Mouse (Mus musculus): ENCODE measurements around the gene Ttll13.
A peak's percentile ranks its signal among the peaks of the same experiment; 100 is the strongest.

Gene Ttll13

DNA sequence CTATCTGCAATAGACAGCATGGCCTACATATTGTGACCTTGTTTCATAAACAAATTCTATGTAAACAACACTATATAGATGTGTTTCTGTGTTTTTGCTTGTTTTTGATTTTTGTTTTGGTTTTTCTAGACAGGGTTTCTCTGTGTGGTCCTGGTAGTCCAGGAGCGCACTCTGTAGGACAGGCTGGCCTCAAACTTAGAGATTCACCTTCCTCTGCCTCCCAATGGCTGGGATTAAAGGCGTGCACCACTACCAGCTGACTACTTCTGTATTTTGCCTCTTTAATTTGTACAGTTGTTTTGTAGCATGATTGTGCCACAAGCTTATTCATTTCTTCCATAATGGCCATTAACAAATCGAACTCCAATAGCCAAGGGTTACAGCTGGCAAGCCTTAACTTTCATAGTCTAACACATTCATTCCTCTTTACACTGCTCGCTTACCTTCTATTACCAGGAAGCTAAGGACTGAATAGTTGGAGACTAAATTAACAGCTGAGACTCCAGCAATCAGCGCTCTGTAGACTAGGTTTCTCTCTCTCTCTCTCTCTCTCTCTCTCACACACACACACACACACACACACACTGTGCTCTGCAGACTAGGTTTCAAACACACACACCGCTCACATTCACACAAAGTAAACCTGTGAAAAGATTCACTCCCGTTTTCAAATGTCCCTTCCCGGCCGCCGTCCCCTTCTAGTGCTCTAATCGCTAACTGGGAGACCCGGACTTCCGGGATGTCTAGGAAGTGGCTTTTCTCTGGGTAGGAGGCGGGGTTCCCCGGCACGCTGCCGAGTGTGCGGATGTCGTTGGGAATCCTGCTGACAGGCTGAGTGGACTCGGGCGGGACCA lies 22.9 kb downstream of the Ttll13 start, which contains the start of gene Vps33b:
Gene Vps33b, plus strand, starts transcription at position 753 of the 854 bp plus-strand sequence.
- peak; percentile 98 for DNase-seq

DNA sequence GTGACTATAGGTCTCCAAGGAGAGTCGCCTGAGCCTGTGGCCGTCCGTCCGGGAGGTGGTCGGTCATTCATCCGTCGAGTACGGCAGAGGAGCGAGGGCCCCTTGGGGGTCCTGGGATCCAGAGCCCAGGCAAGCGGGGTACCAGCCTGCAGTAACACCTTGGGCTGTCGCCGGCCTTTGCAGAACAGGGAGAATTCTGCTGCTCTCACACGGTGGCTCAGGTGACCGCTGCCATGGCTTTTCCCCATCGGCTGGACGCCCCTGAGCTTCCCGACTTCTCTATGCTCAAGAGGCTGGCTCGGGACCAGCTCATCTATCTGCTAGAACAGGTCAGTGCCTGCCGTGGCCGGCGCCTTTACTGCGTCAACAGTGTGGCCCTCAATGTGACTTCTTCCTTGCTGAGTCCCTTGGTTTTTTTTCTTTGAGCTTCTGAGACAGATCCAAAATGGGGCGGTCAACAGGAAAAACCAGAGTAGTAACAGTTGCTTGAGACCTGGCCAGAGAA lies 23.6 kb downstream of the Ttll13 start:
- DNase-seq, result no peak

DNA sequence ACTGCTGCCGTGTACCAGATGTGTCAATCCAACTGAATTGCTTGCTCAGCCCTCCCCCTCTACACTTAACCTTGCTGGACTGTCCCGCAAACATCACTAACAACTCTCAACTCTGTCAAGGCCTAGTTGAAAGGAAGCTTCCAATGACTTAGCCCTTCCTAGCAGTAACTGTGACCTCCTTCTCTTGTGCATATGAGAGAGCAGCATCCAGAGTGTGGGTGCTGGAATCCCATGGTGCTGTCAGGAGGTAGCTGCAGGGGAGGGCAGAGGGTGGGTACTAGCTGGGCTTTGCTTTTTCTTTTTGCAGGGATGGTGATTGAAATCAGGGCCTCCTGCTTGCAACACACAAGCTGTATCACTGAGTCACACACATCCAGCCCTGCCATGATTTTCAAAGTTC lies 27.3 kb downstream of the Ttll13 start:
- DNase-seq, result no peak

DNA sequence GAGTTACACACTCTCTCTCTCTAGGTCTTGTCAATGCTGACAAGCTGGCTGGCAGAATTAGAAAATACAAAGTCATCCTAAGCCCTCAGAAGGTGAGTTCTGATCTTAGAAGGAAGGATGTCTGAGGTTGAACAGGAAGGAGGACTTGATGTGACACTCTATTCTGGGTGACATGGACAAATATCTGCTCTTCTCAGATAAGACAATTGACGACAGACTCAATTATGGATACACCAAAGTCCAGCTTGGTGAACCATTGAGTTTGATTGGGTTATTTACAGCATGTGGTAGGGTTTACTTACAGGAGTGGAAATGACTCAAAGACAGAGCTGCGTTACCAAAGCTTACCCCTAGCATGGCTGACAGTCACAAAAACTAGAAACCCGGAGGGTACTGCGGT lies 30.2 kb downstream of the Ttll13 start:
- DNase-seq, result no peak

DNA sequence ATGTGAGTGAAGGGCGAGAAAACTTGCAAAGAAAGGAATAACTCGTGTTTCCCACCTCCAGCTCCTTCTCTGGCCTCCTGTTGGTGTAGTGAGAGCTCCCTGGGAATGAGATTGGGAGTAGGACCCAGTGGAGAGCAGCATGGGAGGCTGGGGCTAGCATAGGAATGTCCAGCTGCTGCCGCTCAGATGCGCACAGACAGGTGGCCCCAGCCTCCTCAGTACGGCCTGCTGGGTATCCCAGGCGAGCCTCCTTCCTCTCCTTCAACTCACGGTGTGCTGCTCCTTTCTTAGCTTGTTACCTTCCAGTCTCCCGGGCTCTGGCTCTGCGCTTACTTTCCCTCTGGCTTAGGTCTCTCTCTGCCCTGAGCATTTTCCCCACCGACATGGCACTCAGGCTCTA lies 33.9 kb downstream of the Ttll13 start:
- DNase-seq, result no peak

DNA sequence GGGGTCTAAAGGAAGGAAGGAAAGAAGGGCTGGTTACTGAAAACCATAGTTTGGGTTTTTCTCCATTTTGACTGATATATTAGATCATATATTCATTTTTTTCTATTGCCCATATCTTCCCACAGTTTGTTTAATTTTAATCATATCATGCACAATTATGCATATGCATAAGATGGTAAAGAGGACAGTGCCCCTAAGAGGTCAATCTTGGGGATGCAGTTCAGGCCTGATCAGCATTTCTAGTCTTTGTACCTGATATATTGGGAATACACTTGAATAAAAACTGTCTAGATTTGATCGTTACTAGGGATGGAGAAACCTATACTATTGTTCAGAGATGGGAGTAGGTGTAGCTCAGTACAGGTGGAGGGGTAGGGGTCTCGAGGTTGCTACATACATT lies 34.8 kb downstream of the Ttll13 start:
- no peak for DNase-seq

DNA sequence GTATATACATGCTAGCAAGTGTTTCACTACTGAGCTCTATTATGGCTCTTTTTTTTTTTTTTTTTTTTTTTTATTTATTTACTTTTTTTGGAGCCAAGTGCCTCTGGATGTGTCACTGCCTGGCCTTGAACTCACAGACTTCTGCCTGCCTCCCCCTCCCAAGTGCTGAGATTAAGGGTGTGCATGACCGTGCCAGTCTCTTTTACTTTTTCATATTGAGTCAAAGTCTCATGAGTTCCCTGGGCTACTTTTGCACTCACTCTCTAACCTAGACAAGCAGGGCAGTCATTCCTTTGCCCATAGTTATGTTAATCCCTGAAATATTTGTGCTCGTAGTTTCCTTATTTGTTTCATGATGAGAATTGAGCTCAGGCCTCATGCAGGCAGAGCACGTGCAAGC lies 35.5 kb downstream of the Ttll13 start:
- DNase-seq, result no peak

DNA sequence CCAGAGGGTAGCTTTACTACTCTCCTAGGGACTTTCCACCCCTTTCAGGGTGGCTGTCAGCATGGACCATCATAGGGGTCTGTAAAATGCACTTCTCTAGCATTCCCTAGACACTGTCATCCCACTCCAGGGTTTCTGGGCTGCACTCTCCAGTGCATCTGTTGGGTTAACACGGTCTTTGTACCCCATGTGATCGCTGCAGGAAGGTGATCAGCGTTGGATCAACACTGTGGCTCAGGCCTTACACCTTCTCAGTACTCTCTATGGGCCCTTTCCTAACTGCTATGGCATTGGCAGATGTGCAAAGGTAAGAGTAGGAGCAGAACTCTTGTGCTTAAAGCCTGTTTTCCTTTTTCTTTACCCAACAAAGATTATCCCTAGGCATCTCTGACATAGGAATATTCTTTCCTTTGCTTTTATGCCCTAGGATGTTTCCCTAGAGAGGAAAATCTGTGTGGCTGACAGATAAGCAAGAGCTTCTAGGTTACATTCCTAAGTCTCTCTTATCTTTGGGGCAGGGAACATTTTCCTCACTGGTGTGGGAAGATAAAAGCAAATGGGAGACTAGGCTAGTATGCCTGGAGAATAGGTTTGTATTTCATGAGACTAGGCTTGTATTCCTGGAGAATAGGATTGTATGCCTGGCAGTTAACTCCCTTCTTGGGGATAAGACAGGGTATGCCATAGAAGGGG lies 37.2 kb downstream of the Ttll13 start:
- DNase-seq, result no peak

DNA sequence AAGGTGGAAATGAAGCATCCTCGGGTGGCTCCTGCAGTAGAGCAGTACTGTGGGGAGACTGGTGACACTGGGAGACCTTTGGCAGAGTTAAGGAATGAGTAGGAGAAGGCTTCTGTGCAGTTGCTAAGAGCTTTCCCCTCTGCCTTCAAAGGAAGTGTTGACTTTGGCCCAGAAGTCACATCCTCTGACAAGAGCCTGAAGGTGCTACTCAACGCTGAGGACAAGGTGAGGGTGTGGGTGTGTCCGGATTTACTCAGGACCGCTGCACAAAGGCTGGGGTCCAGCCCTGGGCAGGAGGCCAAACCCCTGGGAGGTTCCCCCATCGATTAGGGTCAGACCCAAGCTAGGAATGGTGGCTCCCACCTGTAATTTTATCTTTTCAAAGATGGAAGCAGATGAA lies 38.2 kb downstream of the Ttll13 start:
- no peak for DNase-seq

DNA sequence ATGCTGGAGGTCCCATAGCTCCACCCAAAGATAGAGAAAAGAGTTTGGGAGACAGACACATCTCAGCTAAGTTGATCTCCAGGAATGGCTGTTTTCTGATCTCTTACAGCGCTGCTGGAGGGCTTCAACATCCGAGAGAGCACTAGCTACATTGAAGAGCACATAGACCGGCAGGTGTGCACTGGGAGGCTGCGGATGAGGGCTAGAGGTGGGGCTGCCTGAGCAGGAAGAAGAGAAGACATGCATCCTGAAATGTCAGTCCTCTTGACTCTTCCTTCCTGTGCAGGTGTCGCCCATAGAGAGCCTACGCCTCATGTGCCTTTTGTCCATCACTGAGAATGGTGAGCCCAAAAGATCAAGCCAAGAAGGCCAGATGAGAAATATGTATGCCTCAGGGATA lies 39.5 kb downstream of the Ttll13 start:
- DNase-seq, result no peak

DNA sequence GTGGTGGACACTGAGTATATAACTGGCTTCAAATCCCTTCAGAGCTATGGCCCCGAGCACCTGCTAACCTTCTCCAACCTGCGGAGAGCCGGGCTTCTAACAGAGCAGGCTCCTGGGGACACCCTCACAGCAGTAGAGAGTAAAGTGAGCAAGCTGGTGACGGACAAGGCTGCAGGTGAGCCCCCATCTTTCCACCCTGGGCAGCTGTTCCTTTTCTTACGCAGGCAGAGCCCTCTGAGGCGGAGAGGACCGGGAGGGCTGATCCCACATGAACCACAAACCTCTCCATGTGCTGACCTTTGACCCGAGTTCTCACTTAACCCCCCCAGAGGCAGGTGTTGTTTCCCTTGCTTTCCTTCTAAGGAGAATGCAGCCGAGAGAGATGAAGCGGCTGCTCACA lies 41.6 kb downstream of the Ttll13 start:
- no peak for DNase-seq

DNA sequence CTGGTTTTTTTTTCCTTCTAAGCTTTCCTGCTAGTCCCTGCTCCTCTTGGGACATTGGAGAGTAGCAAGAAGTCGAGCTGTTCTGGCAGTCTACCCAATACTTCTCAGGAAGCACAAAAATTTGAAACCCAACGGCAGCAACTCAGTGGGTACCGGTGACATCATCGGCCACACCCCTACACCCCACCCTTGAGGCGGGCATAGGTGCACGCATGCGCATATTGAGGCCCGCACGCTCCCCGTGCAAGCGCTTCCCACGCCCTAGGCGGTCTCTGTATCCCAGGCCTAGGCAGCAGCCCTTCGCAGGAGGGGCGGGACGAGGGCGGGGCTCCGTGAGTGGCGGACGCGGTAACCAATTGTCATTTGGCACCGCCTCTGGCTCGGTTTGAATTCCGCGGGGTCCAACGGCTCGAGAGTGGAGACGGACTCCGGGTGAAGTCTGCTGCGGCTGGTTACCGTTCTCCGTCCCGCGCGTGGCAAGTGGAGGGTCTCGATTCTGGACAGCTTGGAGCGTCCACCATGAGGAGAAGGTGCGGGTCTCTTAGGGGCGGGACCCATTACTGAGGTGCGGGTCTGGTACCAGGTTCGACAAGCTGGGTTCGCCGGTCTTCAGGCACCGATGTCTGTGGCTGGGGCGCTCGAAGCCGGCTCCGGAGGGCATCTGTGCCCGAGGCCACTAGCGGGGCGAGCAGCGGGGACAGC lies 48.0 kb downstream of the Ttll13 start, which contains the start of gene Prc1:
Gene Prc1, plus strand, starts transcription at position 389 of the 702 bp plus-strand sequence.
- peak; percentile 100 for DNase-seq

DNA sequence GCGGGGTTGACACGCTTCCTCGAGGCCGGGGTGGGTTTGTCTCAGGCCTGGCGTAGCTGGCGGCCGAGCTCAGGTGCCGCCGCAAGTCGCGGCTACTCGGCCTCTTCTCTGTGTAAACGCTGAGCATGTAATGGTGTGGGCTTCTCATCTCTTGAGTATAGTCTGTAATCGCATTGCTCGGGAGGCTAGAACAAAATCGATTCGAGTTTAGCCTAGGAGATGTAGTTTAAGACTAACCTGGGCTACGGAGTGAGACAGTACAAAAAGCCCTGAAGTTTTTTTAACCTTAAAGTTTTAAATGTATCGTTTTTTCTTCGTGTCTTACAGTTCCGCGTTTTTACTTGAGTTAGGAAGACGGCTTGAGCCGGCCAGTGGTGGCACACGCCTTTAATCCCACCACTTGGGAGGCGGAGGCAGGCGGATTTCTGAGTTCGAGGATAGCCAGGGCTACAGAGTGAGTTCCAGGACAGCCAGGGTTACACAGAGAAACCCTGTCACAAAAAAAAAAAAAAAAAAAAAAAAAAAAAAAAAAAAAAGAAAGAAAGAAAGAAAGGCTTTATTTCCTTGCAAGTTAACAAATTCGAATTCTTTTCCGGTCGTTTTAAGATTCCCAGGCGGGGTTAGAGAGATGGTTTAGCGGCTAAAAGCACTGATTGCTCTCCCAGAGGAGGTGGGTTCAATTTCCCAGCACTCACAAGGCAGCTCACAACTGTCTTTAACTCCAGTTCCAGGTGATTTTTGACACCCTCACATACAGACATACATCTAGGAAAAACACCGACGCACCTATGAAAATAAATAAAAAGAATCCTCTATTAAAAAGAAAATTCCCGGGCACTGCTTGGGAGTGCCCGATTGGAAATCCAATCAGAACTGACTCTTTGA lies 48.8 kb downstream of the Ttll13 start:
- DNase-seq, result no peak

DNA sequence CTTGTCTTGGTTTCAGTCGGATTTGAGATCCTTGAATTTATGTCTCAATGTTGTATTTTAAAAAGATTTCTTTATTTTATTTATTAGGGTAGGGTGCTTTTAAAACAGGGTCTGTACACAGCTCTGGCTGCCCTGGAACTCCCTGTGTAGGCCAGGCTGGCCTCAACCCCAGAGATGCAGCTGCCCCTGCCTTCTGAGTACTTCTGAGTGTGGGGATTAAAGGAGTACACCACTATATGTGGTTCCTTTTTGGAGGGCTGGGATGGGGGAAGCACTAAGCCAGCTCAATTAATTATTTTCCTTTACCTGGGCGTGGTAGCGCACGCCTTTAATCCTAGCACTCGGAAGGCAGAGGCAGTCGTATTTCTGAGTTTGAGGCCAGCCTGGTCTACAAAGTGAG lies 50.3 kb downstream of the Ttll13 start:
- no peak for DNase-seq

DNA sequence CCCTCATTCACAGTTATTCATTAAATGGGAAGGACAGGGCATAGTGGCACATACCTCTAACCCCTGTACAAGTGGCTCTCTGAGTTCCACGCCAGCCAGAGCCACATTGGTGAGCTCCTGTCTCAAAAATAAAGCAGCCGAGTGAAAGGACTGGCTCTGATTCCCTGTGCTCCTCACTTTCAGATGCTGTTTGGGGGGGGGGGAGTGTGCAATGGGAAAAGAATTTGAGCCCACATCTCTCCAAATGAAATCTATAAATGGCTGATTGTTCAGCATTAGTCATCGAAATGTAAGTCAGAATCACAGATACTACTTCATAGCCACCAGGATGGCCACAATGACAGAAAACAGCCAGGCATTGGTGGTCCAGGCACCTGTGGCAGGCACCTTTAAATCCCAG lies 50.9 kb downstream of the Ttll13 start:
- DNase-seq, result no peak

DNA sequence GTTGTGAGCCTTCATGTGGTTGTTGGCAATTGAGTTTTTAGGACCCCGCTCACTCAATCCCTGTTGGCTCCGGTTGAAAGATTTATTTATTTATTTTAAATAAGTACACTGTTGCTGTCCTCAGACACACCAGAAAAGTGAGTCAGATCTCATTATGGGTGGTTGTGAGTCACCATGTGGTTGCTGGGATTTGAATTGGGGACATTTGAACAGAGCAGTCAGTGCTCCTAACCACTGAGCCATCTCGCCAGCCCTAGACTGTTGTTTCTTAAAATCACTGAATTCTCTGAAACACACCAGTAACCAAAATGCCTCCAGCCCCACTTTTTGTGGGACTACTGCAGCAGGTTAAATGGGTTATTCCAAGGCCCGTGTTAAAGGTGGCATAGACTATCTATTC lies 52.6 kb downstream of the Ttll13 start:
- DNase-seq, result no peak

DNA sequence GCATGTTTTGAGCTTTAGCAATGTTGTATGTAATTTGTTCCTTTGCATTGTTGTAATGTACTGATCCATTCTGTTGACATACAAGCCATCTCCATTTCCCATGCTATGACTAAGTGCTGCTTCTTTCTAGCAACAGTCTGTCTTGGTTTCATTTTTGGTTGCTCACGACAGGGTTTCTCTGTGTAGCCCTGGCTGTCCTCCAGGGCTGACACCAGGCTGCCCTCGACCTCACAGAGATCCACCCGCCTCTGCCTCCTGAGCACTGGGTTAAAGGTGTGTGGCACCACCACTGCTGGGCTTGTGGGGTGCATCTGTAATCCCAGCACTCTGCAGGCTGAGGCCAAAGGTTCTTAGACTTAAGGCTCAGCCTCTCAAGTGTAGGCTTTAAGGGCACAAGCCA lies 53.4 kb downstream of the Ttll13 start:
- DNase-seq, result no peak

DNA sequence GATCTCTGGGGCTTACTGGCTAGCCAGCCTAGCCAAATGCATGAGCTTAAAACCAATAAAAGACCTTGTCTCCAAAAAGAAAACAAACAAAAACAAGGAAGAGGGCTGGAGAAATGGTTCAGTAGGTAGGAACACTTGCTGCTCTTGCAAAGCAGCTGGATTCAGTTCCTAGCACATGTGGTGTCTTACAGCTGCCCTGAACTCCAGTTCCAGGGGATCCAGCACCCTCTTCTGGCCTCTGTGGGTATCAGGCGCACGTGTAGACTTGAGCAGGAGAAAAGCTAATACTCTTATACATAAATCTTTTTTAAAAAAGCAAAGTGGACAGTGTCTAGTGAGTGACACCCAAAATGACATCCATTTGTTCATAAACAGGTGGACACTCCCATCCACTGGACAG lies 55.3 kb downstream of the Ttll13 start:
- no peak for DNase-seq

DNA sequence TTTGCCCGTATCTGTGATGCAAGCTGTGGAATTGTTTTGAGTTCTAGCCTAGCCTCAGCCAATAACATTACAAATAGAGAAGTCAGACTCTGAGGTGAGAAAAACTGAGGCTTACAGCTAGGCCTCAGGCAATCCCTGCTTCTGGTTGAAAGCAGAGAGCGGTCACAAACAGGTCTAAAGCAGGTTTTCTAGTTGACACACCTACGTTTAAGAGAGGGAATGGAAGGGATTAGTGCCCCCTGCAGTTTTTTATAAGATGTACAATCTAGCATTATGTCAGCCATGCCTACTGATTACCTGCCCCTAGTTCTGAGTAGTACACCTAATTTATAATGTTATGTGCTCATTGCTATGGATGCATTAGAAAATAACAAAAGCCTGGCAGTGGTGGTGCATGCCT lies 61.6 kb downstream of the Ttll13 start:
- DNase-seq, result no peak
